Mouse (Mus musculus) embryo, embryonic 9.5 days (tissue): ENCODE data around the gene S100a4.
A peak's percentile ranks its signal among the peaks of the same experiment; 100 is the strongest.

Source experiments
- DNase-seq: peaks from one replicate; pipeline ENCODE4 v3.0.0-alpha.2; 2017; ENCODE audit errors: extremely low spot score

S100a4 gene

DNA sequence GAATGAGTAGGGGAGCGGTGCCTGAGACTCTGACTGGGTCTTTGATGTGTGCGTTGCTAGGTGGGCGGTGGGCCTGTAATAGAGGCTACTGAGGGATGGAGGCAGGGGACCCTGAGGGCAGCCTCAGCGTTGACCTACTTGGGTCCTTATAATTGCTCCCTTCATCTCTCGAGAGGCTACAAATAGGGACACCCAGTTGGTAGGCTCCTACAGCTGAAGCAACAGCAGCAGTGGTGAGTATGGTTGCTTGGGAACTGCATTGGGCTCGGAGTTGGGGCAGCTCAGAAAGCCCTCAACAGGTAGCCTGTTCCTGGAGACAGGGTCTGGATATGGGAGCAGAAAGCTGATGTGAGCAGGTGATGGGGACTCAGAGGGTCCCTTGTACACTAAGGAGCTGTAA, 3.5 kb upstream of the S100a4 start:
- DNase-seq = no peak

DNA sequence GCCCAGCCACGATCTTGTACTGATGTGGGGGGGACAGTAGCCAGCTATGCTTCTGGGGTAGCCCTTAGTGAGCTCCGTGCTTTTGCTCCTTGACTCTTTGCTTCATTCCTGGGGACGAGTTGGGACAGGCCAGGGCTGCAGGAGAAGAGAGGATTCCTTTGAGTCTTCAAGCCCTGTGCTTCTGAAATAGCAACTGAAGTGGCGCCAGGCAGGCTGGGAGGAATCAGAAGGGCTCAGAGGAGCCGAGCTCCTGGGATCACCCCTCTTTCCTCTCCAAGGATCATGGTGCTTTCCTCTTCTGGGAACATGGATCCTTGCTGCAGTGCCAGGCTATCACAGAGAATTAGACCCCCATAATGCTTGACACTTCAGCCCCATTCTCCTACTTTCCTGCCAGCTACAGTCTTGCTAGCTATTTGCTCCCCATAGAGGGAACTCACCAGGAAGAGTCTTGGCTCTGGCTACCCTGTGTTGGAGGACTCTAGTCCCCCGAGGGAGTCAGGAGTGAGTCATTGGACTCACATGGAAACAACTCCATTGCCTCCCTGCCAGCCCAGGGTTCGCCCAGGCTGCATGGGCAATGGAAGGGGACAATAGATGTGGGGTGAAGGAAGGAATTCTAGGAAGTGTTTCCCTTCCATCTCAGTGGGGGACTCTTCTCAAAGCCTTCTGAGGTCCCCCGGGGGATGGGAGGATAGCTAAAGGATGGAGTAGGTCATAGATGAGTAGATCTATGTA, 2.9 kb upstream of the S100a4 start:
- no peak for DNase-seq

DNA sequence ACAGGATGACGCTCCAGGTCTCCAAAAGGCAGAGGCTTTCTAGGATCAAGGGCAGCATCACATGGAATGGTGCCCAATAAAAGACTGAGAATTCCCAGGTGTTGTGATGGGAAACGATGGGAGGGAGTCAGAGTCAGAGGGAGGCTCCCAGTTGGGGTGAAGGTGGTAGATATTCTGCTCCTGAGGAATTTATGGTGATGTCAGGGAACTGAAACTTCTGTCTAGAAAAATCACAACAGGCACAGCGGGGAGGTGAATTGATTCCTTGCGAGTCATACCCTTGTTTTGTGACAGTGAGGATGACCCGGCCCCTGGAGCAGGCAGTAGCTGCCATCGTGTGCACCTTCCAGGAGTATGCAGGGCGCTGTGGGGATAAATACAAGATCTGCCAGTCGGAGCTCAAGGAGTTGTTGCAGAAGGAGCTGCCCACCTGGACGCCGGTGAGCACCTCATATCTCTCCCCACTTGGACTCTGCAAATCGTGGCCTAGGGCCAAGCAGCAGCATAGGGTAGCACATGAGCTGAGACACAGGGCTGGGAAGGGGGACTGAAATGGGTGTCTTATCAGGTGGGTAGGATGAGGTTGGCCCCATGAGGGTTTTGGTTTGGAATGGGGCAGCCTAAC, 2.0 kb upstream of the S100a4 start, which contains the start of gene Gm42674:
Gm42674 (plus strand) TSS at position 419 of the 625 bp plus-strand sequence.
- no peak for DNase-seq

DNA sequence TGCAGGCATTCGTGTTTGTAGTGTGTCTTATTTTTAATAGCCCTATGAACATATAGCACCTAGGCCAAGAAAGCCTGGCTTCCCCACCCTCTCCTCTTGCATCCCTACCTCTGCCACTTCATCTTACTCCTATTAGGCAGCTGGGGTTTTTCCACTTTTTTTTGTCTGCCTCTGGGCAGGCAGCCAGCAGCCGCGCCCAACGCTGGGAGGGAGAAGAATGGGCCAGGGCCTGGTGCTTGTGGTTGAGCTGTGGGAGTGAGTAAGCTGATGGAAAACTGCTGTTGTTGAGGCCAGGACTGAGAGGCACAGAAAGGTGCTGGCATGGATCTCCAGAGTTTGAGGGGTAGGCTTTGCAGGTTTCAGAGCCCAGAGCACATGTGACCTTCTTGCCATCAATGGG, 845 bp downstream of the S100a4 start:
- no peak for DNase-seq

DNA sequence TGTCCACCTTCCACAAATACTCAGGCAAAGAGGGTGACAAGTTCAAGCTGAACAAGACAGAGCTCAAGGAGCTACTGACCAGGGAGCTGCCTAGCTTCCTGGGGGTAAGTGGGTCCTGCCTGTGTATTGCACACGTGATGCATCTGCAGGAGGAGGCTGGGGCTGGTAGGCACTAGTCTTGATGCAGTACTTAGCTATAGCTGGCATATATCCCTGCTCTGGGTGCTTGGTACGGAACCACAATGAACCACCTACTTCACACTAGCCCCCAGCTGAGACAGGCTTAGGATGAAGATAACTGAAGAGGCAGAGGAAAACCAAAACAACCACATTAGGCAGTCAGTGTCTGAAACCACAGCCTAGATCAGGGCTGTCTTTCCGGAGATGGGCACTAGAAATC, 1.5 kb downstream of the S100a4 start:
- no peak for DNase-seq

DNA sequence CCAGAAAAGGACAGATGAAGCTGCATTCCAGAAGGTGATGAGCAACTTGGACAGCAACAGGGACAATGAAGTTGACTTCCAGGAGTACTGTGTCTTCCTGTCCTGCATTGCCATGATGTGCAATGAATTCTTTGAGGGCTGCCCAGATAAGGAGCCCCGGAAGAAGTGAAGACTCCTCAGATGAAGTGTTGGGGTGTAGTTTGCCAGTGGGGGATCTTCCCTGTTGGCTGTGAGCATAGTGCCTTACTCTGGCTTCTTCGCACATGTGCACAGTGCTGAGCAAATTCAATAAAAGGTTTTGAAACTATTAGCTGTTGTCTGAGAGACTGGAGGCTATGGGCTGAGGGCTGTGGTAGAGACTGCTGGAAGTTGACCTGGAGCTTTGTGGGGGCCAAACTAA, 2.2 kb downstream of the S100a4 start:
- DNase-seq = no peak

DNA sequence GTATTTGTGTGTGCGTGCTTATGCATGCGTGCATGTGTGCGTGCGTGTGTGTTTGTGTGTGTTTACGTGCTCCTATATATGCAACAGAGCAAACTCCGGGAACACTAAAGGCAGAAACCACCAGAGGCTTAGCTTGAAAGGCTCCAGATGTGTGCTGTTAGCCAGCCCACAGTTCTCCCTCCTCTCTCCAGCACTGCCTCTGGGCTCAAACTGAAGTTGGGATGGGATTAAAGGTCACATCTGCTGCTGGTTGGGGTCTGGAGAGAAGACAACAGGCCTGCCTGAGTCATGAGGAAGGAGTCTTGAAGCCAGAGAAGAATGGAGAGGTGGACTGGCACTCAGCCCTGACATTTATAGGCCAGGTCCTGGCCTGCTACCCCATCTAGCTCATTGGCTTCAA, 2.6 kb downstream of the S100a4 start:
- peak; percentile 47 for DNase-seq

DNA sequence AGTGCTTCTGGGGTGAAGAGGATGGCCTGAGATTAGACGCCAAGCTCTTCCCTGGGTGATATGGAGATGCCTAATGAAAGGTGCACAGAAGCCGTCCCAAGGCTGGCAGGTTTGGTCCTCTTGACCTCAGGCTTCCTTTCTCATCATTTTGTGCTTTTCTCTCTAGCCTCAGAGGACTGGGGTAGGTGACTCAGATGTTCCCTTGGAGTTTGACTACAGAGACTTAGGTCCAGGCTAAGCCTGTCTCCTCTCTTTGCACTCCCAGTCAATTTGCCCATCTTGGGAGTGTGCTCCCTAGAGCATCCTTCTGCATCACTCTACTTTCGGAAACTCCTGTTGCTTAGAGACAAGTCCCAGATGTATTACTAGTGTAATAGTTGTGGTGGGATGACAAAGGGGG, 3.8 kb downstream of the S100a4 start:
- no peak for DNase-seq

DNA sequence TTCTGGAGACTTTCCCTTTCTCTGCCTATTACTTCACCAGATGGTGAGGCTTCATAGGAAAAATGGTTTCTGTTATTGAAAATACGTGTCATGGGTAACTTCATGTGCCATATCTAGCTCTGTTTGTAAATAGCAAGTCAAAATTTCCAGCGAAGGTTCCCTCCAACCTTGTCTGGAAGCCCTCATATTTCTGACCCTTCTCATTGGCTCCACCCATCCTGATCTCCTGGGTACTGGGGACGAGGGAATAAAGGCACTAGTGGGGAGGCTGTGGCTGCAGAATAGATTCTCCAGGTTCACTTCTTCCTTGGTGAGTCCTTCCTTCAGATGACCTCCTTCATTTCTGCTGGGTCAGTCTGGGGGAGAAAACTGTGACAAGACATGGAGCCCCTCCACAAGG, 4.7 kb downstream of the S100a4 start, which contains the start of gene S100a5:
S100a5 (plus strand) TSS at position 301 of the 400 bp plus-strand sequence.
- no peak for DNase-seq

DNA sequence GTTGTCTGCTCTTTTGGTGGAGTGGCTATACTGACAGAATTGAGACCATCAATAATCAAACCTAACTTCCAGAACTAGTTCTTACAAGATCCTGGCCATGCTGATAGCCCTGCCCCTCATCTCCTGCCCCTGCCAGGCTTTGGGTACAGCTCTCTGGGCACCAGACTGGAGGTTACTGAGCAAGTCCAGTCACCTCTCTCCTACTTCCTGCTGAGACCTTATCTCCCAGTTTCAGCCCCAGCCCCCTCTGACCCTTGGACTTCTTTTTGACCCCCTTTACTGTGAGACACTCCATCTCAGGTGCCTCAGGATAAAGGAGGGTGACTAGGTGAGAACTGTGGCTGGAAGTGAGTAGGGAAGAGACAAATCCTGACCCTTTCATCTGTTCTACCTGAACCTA, 5.5 kb downstream of the S100a4 start:
- no peak for DNase-seq

DNA sequence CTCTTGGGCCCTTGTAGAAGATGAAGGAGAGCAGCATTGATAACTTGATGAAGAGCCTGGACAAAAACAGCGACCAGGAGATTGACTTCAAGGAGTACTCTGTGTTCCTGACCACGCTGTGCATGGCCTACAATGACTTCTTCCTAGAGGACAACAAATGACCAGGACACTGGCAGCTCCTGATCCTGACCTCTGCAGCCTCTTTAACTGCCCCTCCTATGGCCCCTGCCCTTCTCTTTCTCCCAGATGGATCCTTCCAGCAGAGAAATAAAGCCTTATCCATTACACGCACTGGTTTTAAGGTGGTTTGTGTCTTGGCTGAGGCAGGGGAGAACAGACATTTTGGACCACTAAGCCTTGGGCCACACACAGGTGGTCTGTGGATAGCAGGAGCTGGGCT, 7.9 kb downstream of the S100a4 start:
- DNase-seq = no peak

DNA sequence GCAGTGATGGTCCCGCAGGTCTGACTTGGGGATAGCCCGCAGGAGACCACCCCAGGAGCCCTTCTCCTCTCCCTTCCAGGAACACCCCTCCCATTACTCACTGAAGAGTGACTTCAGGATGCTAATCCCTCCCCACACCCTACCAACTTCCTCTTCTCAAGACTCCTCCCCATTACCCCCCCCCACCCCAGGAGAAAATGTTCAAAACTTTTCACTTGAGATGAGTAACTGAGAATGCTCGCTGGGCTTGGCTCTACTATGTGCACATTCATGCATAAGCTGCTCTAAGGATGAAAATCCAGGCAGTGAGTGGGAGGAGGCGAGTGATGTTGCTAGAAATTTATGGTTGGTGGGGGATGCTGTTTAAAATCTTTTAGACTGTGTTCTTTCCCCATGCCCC, 8.5 kb downstream of the S100a4 start:
- DNase-seq = no peak

DNA sequence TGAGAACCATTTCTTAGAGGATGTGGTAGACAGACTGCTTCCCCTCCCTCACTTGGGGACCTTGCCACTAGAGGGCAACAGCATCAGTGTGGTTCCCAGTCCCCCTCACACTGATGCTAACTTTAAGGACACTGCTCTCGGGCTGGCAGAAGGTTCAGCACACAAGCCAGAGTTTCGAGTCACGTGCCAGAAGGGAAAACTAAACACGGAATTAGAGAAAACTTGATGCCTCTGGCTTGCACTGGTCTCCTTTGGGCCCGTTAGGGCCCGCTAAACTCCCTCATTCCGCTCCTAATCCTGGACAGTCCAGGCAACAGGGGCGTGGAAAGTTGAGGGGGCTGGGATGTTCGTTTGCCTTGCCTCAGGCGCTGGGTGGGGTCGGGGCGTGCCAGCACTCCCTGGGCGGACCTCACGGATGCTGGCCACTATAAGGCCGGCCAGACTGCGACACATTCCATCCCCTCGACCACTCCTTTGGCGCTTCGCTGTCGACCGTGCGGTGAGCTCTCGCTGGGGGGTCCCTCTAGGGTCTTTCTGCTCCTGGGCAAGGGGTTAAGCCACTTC, 9.2 kb downstream of the S100a4 start, which contains the start of gene S100a6:
S100a6 (plus strand) TSS at position 155 of the 564 bp plus-strand sequence.
- DNase-seq = peak; percentile 76

DNA sequence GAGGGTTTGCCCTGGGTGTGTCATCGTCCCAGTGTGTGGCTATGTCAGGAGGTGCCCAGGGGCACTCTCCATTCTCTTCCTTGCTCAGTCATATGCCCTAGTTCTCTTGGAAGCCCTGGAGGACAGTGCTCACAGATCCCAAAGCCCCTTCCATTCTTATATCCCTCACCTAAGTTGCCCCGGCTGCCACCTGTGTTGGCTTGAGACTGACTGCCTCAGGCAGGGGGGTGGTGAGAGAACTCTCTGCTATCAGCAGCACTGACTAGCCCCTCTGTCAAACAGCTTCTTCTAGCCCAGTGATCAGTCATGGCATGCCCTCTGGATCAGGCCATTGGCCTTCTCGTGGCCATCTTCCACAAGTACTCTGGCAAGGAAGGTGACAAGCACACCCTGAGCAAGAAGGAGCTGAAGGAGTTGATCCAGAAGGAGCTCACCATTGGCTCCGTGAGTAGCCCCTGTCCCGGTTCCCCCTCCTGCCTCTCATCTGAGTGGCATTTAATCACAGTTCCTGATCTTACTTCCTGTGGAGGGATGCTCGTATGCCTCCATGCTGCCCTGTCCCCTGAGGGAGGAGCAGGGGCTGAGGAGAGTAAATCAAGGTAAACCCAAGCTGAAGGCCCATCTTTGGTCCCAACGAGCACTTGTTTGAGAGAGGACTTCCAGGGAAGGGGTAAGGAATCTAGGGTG, 10.0 kb downstream of the S100a4 start:
- DNase-seq = no peak

DNA sequence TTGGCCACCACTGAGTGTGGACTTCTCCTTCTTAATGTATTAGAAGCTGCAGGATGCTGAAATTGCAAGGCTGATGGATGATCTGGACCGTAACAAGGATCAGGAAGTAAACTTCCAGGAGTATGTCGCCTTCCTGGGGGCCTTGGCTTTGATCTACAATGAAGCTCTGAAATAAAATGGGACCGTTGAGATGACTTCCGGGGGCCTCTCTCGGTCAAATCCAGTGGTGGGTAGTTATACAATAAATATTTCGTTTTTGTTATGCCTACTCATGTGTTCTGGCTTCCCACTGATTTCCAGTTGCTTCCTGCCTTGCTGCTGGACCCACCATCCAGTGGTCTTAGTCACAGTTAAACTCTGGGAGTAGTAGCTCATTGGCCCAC, 10.6 kb downstream of the S100a4 start:
- DNase-seq = no peak

DNA sequence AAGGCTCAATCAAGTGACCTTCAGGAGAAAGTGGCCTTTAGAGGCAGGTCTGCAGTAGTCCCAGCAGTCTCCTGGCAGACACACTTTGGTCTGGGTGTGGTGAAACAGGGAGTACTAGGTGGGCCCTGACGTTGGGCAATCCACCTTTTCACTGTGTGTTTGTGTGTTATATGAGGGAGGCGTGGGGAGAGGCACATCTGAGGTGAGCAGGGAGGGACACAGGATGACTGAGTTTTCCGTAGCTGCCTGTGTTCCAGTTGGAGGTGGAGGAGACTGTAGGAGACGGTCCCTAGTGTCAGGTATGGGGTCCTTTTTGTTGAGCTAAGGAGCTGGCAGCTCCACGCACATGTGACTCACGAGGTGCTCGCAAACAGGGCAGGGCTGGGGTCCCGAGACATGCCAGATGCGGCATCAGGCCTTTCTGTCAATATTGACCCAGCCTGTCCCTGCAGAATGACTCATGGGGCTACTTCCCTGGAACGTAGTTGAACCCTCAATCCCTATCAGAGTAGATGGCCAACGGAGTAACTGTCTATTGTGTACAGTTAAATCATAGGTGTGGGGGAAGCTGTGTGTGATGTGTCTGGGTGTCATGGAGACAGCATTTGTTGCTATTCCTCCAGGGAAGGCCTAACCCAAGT, 11.2 kb downstream of the S100a4 start:
- no peak for DNase-seq

DNA sequence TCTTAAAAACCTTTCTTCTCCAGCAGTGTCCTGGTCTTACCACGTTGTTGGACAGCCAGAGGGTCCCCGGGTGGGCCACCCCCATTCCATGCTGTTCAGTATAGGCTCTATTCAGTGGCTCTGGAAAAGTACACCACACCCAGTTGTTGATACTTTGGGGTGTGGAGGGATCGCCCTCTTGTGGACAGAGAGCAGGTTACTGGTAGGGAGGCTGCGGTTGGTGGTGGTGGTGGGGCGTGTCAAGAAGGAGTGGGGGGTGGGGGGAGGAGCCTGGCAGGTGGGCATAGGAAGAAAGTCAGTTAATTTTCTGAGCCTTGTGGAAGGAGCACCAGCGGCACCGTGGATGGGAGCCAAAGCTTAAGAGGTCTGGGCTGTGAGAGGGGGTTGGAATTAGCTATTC, 11.8 kb downstream of the S100a4 start:
- peak; percentile 64 for DNase-seq

DNA sequence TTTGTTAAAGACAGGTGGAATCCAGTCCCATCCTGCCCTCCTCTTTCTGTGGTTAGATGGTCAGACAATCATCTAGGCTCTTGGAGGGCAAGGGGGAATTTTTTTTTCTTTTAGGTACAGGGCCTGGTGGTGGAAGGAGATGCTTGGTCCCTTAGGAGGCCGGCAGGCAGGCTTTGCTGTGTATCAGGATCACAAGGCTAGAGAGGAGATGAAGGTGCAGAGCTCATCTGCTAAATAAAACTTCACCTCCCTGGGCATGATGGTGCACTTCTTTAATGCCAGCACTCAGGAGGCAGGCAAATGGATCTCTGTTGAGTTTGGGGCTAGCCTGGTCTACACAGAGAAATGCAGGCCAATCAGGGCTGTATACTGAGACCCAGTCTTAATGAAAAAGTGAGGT, 12.3 kb downstream of the S100a4 start:
- DNase-seq = no peak

DNA sequence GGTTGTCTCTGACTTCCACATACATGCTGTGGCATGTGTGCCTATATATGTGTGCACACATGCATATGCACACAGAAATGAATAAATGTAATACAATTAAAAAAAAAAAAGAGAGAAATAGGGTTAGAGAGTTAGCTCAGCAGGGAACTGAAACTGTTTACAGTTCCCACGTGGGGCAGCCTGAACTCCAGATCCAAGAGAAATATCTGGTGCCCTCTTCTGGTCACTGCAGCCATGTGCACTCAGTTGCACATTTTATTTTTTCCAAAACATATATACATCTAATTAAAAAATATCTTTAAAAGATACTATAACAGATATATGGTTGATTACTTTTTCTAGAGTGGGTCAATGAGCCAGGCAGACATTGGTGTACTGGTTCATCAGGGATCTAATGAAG, 14.0 kb downstream of the S100a4 start:
- no peak for DNase-seq

DNA sequence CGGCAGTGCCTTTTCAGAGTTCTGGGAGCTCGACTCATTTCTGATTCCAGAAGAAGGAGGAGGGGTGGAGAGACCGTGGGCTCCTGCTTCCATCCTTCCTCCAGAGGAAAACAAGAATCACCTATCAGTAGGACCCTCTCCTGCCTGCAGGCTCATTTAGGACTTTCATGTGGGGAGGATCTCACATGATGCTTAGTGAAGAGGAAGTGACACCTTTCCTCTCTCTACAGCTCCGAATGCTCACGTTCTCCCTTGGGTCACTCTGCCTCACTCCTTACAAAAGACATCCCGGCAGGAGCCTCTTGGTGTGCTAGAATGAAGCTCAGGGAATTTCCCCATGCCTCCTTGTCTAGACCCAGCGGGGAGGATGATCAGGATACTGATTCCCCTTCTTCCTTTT, 18.0 kb downstream of the S100a4 start:
- no peak for DNase-seq

DNA sequence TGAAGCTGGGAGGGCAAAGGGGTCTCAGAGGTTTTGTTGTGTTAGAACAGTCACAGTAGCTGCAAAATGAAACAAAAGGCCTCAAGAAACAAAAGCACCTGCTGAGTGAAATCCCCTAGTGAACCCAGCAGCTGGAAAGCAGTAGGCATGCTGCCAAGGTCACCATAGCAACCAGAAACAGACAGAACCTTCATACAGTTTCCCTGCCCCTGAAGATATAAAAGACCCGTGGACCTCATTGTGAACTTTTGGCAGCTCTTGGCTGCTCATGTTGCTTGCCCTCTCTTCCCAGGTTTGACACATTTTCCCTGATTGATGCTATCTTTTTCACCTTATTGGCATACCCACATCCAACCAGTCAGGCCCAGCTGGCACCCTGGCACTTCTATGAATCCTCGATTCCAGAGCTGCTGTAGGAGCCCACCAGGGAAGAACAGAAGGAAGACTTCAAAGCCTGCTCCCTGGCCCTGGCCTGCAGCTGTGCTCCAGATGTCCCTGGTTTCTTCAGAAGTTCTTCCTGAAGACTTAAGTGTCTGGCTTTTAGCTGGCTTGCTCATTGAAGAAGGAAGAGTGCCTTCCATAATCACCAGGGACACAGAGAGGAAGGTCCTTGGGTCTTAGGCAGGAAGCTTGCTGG, 20.0 kb downstream of the S100a4 start:
- DNase-seq = peak; percentile 17

DNA sequence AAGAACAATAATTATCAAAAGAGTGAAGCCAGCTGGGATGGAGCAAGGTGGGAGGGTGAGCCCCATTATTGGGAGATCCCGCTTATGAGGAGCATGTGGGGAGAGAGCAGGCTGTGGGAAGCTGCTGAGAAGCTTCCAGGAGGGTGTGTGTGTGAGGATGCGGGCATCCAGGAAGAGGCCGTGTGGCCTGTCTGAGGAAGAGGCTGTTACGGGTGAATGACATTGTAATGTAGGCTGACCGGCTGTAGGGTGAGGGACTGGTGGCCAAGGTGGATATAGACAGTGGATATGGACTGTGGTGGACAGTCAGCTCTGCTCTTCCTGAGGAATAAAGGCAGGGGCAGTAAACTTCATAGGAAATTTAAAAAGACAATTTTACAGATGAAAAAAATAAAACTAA, 21.9 kb downstream of the S100a4 start:
- no peak for DNase-seq
